Mouse (Mus musculus) ES-Bruce4 (cell line): Measurements from ENCODE around the gene Krt10.

ENCODE experiments used
- CTCF ChIP-seq: IDR thresholded peaks from one replicate; pipeline ENCODE4 v1.8.1; 2011; ENCODE audit warnings: low read depth, low read length
- EP300 ChIP-seq: IDR thresholded peaks from 2 replicates; pipeline ENCODE4 v1.6.1; 2011; ENCODE audit warnings: low read depth, low read length; ENCODE audit not compliant: insufficient read depth
- POLR2A ChIP-seq: IDR thresholded peaks from one replicate; pipeline ENCODE4 v1.8.1; 2011; ENCODE audit warnings: low read length; ENCODE audit not compliant: insufficient read depth

DNA sequence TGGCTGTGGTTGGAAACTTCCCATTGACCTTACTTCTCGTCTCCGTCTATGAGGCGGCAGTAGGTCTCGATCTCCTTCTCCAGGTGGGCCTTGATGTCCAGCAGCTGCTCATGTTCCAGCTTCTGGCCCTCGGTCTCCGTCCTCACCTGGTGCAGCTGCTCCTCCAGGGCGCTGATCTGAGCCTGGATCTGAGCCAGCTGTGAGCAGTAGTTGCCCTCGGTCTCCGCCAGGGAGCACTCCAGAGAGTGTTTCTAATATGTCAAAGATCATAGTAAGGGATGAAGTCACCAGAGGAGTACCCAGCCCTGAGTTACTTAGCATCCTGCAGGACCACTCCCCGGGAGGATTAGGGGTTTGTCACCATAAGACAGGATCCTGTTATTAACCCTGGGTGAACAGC lies 22.4 kb downstream of the Krt10 start:
- peak; percentile 24 for TF ChIP-seq CTCF
- TF ChIP-seq EP300 = no peak
- no peak for TF ChIP-seq POLR2A
